Mouse (Mus musculus) bone marrow macrophage, adult 2 months (primary cell): Measurements from ENCODE around the gene Oprm1. TPM values are rescaled to one million over a fixed set of nuclear protein-coding genes. Genes with fewer than 3 reads are reported as not detected.

Source experiments
- H3K27ac ChIP-seq: 2 replicates; pipeline ENCODE4 v1.5.1; 2012; ENCODE audit warnings: low read depth, low read length; ENCODE audit not compliant: insufficient read depth
- H3K4me1 ChIP-seq: 2 replicates; pipeline ENCODE4 v1.6.1; 2012; ENCODE audit warnings: low read length; ENCODE audit not compliant: control insufficient read depth, insufficient read depth
- H3K4me3 ChIP-seq: 2 replicates; pipeline ENCODE4 v1.5.1; 2012; ENCODE audit warnings: mild to moderate bottlenecking, low read length, moderate library complexity; ENCODE audit not compliant: insufficient read depth
- CTCF ChIP-seq: IDR thresholded peaks from 2 replicates; pipeline ENCODE4 v1.5.1; 2012; ENCODE audit warnings: low read depth, mild to moderate bottlenecking, low read length, moderate library complexity
- POLR2A ChIP-seq: IDR thresholded peaks from 2 replicates; pipeline ENCODE4 v1.6.1; 2012; ENCODE audit warnings: mild to moderate bottlenecking, low read depth, low read length, borderline replicate concordance
- polyA plus RNA-seq: library from polyadenylated mRNA; stranded (reverse); fragments of >200 nt; gene quantifications from 2 replicates; pipeline ENCODE4 v1.2.4, GENCODE M21; 2012; ENCODE audit not compliant: missing spikeins, insufficient read depth, insufficient read length

The Oprm1 gene
- polyA plus RNA-seq, 1 experiment: not detected

DNA sequence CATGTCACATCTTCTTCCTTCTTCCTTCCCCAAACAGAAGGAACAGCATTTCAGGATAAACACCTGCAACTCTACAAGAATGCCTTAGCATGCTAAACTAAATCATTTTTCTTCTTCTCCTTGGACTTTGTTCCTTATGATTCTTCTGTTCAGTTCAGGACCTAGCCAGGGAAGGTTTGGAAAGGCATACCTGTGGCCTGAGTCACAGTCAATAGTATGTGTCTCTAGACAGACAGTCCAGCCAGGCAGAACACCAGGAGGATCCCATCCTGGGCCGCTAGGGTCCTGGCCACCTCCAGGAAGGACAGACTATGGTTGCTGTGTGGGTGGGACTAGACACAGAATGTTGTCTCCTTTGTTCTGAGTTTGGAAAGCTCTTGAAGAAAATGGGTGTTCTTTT lies 266.7 kb downstream of the Oprm1 start:
- H3K4me1 ChIP-seq: no peaks in the 10 kb centered on the region
- no peak overlapping the region for H3K27ac ChIP-seq
- H3K4me3 ChIP-seq: no peak overlapping the region
- TF ChIP-seq CTCF (no peak), POLR2A (no peak)

GRCm38 (mm10) chr10:7033459-7033858 lies 275.2 kb downstream of the Oprm1 start:
- Histone ChIP-seq H3K27ac (no peak overlapping the region), H3K4me3 (no peak overlapping the region), H3K4me1 (no peaks in the 10 kb centered on the region)
- no peak for TF ChIP-seq POLR2A
- TF ChIP-seq CTCF: no peak

- TF ChIP-seq CTCF (no peak), POLR2A (no peak)
- Histone ChIP-seq H3K4me3 (no peak overlapping the region), H3K4me1 (peaks cover 10% of the 10 kb centered on the region), H3K27ac (no peak overlapping the region)
These were observed 277.2 kb downstream of the Oprm1 start for GRCm38 (mm10) chr10:7035547-7035946.

DNA sequence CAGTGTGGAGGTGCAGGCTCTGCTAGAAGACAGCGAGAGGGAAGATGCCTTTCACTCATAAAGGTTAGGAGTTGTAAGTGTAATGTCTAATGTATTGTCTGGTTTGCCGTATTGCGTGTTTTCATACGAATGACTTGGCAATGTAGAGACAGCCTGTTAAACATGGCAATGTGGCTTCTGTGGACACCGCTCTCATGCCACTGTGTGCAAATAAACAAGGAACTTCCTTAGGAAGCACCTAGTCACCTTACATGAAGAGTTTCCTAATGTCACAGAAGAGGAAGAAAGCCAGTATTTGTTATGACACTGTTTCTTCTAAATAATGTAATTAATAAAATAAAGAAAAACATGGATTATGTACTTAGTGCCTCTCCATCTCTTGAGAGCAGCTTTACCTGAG lies 278.9 kb downstream of the Oprm1 start:
- no peak for TF ChIP-seq POLR2A
- no peak for TF ChIP-seq CTCF
- Histone ChIP-seq H3K27ac (no peak overlapping the region), H3K4me3 (no peak overlapping the region), H3K4me1 (peaks cover 15% of the 10 kb centered on the region)

GRCm38 (mm10) chr10:7041032-7041431 lies 282.7 kb downstream of the Oprm1 start:
- H3K4me3 ChIP-seq: no peak overlapping the region
- no peak for TF ChIP-seq POLR2A
- no peak for TF ChIP-seq CTCF
- H3K4me1 ChIP-seq: peaks cover 15% of the 10 kb centered on the region
- no peak overlapping the region for H3K27ac ChIP-seq

GRCm38 (mm10) chr10:7043896-7044295 lies 285.6 kb downstream of the Oprm1 start:
- Histone ChIP-seq H3K27ac (no peak overlapping the region), H3K4me1 (peaks cover 22% of the 10 kb centered on the region), H3K4me3 (no peak overlapping the region)
- TF ChIP-seq CTCF (no peak), POLR2A (no peak)

DNA sequence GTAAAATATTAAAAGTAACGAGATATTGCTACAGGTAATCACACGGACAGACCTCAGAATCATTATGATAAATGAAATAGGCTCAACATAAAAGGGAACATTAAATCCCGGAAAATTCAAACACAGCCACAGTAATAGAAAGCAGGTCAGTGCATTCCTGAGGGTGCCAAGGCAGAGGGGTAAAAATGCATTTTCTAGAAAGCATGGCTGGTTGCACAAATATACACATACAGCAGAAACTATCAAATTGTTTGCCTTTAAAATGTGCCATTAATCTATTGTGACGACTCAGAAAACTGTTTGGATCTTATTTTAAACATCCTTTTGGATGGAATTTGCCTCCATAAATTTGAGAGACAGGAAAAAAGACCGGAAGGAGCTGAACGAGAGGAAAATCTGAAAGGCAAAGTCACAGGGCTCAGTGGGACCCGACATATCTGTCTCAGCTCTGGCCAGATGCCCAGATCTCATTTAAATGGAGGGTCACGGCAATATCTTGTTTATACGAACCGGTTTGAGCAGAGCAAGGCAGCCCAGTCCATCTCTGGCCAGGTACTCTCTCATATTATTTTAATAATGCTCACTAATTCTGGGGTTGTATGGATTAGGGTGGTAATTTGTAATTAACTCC lies 289.1 kb downstream of the Oprm1 start:
- no peak overlapping the region for H3K27ac ChIP-seq

DNA sequence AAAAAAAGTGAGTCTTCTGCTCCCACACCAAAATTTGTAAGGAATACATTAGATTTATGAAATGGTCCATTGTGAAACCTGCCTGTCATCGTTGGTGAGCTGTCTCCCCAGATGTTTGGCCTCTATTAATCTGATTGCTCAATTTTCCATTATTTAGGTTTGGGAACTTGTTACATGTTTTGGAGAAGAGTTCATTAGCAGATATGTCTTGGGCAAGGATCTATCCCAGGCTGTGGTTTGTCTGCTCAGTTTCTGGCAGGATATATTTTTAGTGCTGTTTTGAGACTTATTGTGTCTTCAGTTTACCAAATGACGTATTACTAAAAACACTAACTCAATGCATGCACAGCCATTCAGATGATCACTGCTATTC lies 289.6 kb downstream of the Oprm1 start:
- TF ChIP-seq CTCF (no peak), POLR2A (no peak)
- H3K27ac ChIP-seq: no peak overlapping the region
- H3K4me1 ChIP-seq: peaks cover 15% of the 10 kb centered on the region
- no peak overlapping the region for H3K4me3 ChIP-seq

More for the DNA sequence above, 289.1 kb downstream of the Oprm1 start:
- Histone ChIP-seq H3K4me3 (no peak overlapping the region), H3K4me1 (peaks cover 12% of the 10 kb centered on the region)
- no peak for TF ChIP-seq CTCF
- TF ChIP-seq POLR2A: no peak

- TF ChIP-seq POLR2A: no peak
- TF ChIP-seq CTCF: no peak
- no peak overlapping the region for H3K4me3 ChIP-seq
- peaks cover 15% of the 10 kb centered on the region for H3K4me1 ChIP-seq
- H3K27ac ChIP-seq: no peak overlapping the region
These were observed 291.6 kb downstream of the Oprm1 start for GRCm38 (mm10) chr10:7049901-7050300.

GRCm38 (mm10) chr10:7052315-7053017 lies 294.2 kb downstream of the Oprm1 start, which contains the start of gene Ipcef1:
Gene Ipcef1, minus strand, starts transcription at chr10:7052478.
- TF ChIP-seq CTCF (no peak), POLR2A (no peak)
- Histone ChIP-seq H3K4me3 (no peak within 1 kb of the TSS), H3K27ac (no peak within 1 kb of the TSS), H3K4me1 (peaks cover 14% of the 10 kb centered on the region)
